Mouse (Mus musculus) liver, embryonic 14 days (tissue): ENCODE measurements around the gene Fbh1. TPM values are rescaled to one million over a fixed set of nuclear protein-coding genes. Genes with fewer than 3 reads are reported as not detected.

ENCODE experiments used
- polyA plus RNA-seq: library from polyadenylated mRNA; depleted of rRNA; stranded (reverse); fragments of >200 nt; gene quantifications from 2 replicates; pipeline ENCODE4 v1.2.3, GENCODE M21; 2012; rRNA removed

Gene Fbh1
- polyA plus RNA-seq = 12.7 and 13.7 TPM in 2 replicates

DNA sequence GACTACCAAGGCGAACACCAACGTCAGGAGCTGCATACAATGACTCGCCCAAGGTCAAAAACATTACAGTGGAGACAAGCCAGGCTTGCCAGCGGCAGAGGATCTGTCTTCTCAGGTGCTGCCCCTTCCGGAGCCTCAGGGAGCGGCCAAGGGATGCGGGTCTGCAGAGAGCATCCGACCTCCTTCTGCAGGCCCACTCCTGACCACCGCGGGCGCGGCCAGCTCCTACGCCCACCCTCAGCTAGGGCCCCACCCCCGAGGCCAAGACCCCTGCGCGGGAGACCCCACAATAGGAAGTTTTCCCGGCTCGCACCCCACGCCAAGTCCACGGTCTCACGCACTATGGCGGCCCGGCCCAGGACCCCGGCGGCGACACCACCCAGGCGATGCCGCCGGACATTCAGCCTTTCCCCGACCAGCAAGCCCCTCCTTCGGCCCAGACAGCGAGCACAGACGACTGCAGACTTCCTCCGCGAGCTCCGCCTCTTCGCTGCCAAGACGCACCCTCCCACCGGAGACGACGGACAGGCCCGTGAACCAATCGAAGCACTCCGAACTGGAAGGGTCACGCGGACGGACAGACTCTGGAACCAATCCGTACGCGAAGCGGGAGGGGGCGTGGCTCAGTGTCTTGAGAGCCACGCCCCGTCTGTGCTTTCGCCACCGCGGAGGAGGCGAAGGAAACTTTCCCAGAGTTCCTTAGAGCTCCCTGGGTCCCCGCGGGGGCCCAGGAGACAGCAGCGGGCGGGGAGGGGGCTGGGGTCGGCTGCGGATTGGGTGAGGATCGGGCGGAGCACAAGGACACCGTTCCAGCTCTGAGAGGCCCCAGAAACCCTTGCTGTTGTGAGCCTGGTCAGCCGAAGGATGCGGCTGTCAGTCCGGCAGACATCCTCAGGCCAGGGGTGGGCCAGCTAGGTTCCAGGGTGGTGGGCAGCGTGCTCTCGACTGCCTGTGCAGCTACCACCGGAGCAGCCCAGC is at the start of gene Fbh1, which contains the start of gene Ankrd16:
Fbh1 (minus strand) TSS at position 492 of the 978 bp plus-strand sequence.
Ankrd16 (plus strand) TSS at position 786 of the 978 bp plus-strand sequence.

DNA sequence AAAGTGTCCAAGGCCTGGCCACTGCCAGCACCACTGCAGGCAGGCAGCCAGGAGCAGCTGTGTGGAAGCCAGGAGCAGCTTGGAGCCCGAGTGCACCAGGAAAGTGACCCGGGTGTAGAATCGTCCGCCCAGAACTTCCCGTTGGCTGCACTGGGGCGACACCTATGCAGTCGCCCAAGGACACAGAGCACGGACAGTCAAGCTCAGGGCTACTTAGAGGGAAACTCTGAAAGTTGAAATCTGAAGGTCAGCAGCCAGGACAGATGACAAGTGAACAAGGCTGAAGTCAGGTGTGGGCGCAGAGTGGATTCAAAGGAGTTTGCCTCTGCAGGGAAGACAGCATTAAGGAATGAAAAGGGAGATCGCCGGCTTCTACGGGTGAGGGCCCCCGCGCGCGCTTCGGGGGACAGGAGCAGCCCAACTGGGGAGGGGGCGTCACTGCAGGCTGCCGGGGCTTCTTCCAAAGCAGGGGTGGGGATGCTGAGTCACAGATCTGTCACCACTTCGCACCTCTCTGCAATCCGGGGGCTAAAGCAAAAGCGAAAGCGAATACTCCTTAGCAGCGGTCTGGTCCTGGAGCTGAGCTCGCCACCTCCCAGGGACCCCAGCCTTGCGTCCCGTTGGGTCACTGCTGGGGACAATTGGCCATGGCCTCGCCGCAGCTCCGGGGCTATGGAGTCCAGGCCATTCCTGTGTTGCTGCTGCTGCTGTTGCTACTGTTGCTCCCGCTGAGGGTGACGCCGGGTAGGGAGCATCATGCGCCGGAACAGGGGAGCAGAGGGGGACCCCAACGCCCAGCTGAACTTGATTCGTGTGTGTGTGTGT is 72.0 kb downstream of the Fbh1 start, which contains the start of gene Il15ra:
Il15ra (plus strand) TSS at position 90 of the 825 bp plus-strand sequence.

Other genes with a start within 250 kb of the Fbh1 start
- gene Pfkfb3, start 223.5 kb downstream of the Fbh1 start, polyA plus RNA-seq = 4.0 and 5.5 TPM in 2 replicates
- 67.1 and 73.9 TPM in 2 replicates for gene Rbm17, start 173.4 kb downstream of the Fbh1 start, polyA plus RNA-seq
- gene Gm17490, start 151.3 kb downstream of the Fbh1 start, polyA plus RNA-seq = not detected in 2 replicates
- gene Il2ra, start 134.8 kb downstream of the Fbh1 start, polyA plus RNA-seq = not detected in 2 replicates
- gene Il15ra, start 72.3 kb downstream of the Fbh1 start, polyA plus RNA-seq = 5.2 and 5.9 TPM in 2 replicates
- gene Ankrd16, start 294 bp upstream of the Fbh1 start, polyA plus RNA-seq = 21.3 and 22.2 TPM in 2 replicates